Comparison of ENCODE assay signal across 17 mouse cellular contexts in genomic region chr7:75561134-75561533, GRCm38 (mm10).
"Had no signal": no experiment of that assay in that cellular context is flagged by ENCODE, and none has a peak within 500 bp of the region (broad histone marks: within the 10 kb centered on the region; RNA-seq: fewer than 3 reads in every experiment).

No protein-coding gene starts in this region.

- H3K4me2 ChIP-seq: neural tube, embryonic 12.5 days; neural tube, embryonic 13.5 days; neural tube, embryonic 15.5 days; stomach, embryonic 15.5 days had no signal

- H3K27me3 ChIP-seq: neural tube, embryonic 12.5 days; neural tube, embryonic 13.5 days; neural tube, embryonic 15.5 days; stomach, embryonic 15.5 days had no signal

- H3K4me1 ChIP-seq: neural tube, embryonic 12.5 days; neural tube, embryonic 15.5 days had no signal

- H3K36me3 ChIP-seq: neural tube, embryonic 12.5 days; neural tube, embryonic 13.5 days; neural tube, embryonic 15.5 days; stomach, embryonic 15.5 days had no signal

- H3K9ac ChIP-seq: neural tube, embryonic 12.5 days; neural tube, embryonic 13.5 days; neural tube, embryonic 15.5 days; stomach, embryonic 15.5 days had no signal

- DNase-seq: retina, postnatal 1 day; right cerebral cortex, adult 18-20 months; right cerebral cortex, postnatal 14 days; right cerebral cortex, postnatal 25 days; right cerebral cortex, postnatal 4 days; spleen, adult 18-20 months; thymus, adult 18-20 months; thymus, adult 2 months; thymus, postnatal 14 days; thymus, postnatal 25 days; thymus, postnatal 36 days; thymus, postnatal 4 days had no signal

- H3K4me3 ChIP-seq: neural tube, embryonic 12.5 days; neural tube, embryonic 13.5 days; neural tube, embryonic 15.5 days; stomach, embryonic 15.5 days had no signal

- H3K9me3 ChIP-seq: neural tube, embryonic 12.5 days; neural tube, embryonic 13.5 days; neural tube, embryonic 15.5 days; stomach, embryonic 15.5 days had no signal

- H3K27ac ChIP-seq: neural tube, embryonic 12.5 days; neural tube, embryonic 13.5 days; neural tube, embryonic 15.5 days; stomach, embryonic 15.5 days; stomach, postnatal 0 days had no signal
